Mouse (Mus musculus): ENCODE results near the gene Vmn2r84.
"Not testable (repeated sequence)": the region's sequence is repeated elsewhere in the genome, so short reads cannot be mapped to it uniquely, and the experiment has no call there.

The Vmn2r84 gene

DNA sequence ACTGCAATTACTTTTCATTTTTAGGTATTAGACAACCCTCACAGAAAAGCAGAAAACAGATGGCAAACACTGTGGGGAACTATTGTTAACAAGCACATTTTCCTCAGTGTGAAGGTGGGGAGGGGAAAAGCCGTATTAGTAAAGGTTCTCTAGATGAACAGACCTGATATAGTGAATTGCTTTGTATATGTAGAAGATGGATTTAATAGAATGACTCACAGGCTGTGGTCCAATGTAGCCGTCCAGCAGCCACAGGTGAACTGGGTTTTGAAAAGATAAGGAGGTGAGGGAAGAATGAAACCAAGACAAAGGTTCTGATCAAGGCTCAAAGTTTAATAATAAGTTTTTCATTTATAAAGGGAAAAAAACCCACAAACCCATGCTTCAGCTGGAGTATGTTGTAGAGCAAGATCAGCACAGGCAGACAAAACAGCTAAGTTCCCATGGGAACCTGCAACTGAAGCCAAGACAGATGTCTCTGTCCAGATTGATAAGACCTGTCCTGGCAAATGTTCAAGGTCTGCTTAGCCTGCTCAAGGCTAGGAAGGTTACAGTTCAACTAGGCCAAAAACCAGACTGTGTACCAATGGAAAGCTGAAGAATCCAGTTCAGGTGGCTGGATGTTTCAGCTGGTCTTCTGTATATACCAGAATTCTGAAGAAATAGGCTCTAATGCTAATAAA lies 21.5 kb downstream of the Vmn2r84 start:
- no peak for TF ChIP-seq CTCF (conservative IDR thresholded peaks at IDR 0.05; ENCODE audit: low read length)
- TF ChIP-seq POU5F1 (IDR thresholded peaks at IDR 0.05; ENCODE audit: borderline replicate concordance, low read length): no peak
- no peak for TF ChIP-seq NANOG (IDR thresholded peaks at IDR 0.05; ENCODE audit: borderline replicate concordance, low read length)
- Histone ChIP-seq H3K4me1 (replicated peaks; ENCODE audit: low read depth, low read length) (no peaks in the 10 kb centered on the region), H3K36me3 (ENCODE audit: insufficient read depth, low read length) (no peaks in the 10 kb centered on the region), H3K9me3 (ENCODE audit: low read length) (peaks cover 34% of the 10 kb centered on the region), H3K4me3 (replicated peaks; ENCODE audit: low read length) (no peak overlapping the region), H3K27me3 (ENCODE audit: insufficient read depth, low read length) (no peaks in the 10 kb centered on the region)

GRCm38 (mm10) chr10:130371644-130372043 lies 22.5 kb downstream of the Vmn2r84 start:
- TF ChIP-seq NANOG (IDR thresholded peaks at IDR 0.05; ENCODE audit: borderline replicate concordance, low read length) (no peak), CTCF (conservative IDR thresholded peaks at IDR 0.05; ENCODE audit: low read length) (no peak), POU5F1 (IDR thresholded peaks at IDR 0.05; ENCODE audit: borderline replicate concordance, low read length) (no peak)
- H3K36me3 ChIP-seq (ENCODE audit: insufficient read depth, low read length): no peaks in the 10 kb centered on the region
- H3K27me3 ChIP-seq (ENCODE audit: insufficient read depth, low read length): no peaks in the 10 kb centered on the region
- peaks cover 34% of the 10 kb centered on the region for H3K9me3 ChIP-seq (ENCODE audit: low read length)
- no peak overlapping the region for H3K4me3 ChIP-seq (replicated peaks; ENCODE audit: low read length)
- H3K4me1 ChIP-seq (replicated peaks; ENCODE audit: low read depth, low read length): no peaks in the 10 kb centered on the region

GRCm38 (mm10) chr10:130370005-130370682 lies 24.0 kb downstream of the Vmn2r84 start:
- H3K9me3 ChIP-seq (ENCODE audit: low read length): peaks cover 34% of the 10 kb centered on the region
- H3K4me3 ChIP-seq (replicated peaks; ENCODE audit: low read length): no peak overlapping the region
- TF ChIP-seq POU5F1 (IDR thresholded peaks at IDR 0.05; ENCODE audit: borderline replicate concordance, low read length) (no peak), NANOG (IDR thresholded peaks at IDR 0.05; ENCODE audit: borderline replicate concordance, low read length) (no peak), CTCF (conservative IDR thresholded peaks at IDR 0.05; ENCODE audit: low read length) (no peak)
- no peaks in the 10 kb centered on the region for H3K4me1 ChIP-seq (replicated peaks; ENCODE audit: low read depth, low read length)
- no peaks in the 10 kb centered on the region for H3K27me3 ChIP-seq (ENCODE audit: insufficient read depth, low read length)
- H3K36me3 ChIP-seq (ENCODE audit: insufficient read depth, low read length): no peaks in the 10 kb centered on the region

GRCm38 (mm10) chr10:130368384-130368783 lies 25.7 kb downstream of the Vmn2r84 start:
- H3K4me3 ChIP-seq (replicated peaks; ENCODE audit: low read length): no peak overlapping the region
- H3K27me3 ChIP-seq (ENCODE audit: insufficient read depth, low read length): no peaks in the 10 kb centered on the region
- peaks cover 34% of the 10 kb centered on the region for H3K9me3 ChIP-seq (ENCODE audit: low read length)
- H3K36me3 ChIP-seq (ENCODE audit: insufficient read depth, low read length): no peaks in the 10 kb centered on the region
- TF ChIP-seq POU5F1 (IDR thresholded peaks at IDR 0.05; ENCODE audit: borderline replicate concordance, low read length) (no peak), NANOG (IDR thresholded peaks at IDR 0.05; ENCODE audit: borderline replicate concordance, low read length) (no peak), CTCF (conservative IDR thresholded peaks at IDR 0.05; ENCODE audit: low read length) (no peak)
- no peaks in the 10 kb centered on the region for H3K4me1 ChIP-seq (replicated peaks; ENCODE audit: low read depth, low read length)

DNA sequence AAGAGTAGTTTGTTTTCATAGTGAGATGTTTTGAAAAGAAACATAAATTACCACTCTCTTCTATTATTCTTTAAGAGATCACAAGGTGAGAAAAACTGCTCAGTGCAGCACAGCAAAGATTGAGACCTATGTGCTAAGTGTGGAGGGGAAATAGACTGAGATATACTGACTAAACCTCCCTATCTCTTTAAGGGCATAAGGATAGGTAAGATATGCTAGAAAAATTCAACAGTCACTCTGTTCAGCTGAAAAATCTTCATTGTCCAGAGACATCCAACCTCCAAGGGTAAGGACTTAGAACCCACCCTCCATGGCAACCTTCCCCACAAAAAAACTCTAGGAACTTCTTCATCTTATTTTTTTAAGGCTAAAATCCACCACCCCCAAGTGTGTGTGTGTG lies 29.4 kb downstream of the Vmn2r84 start:
- Histone ChIP-seq H3K36me3 (ENCODE audit: insufficient read depth, low read length) (no peaks in the 10 kb centered on the region), H3K9me3 (ENCODE audit: low read length) (peaks cover under 1% of the 10 kb centered on the region), H3K27me3 (ENCODE audit: insufficient read depth, low read length) (no peaks in the 10 kb centered on the region), H3K4me1 (replicated peaks; ENCODE audit: low read depth, low read length) (no peaks in the 10 kb centered on the region), H3K4me3 (replicated peaks; ENCODE audit: low read length) (no peak overlapping the region)
- TF ChIP-seq POU5F1 (IDR thresholded peaks at IDR 0.05; ENCODE audit: borderline replicate concordance, low read length) (no peak), CTCF (conservative IDR thresholded peaks at IDR 0.05; ENCODE audit: low read length) (no peak), NANOG (IDR thresholded peaks at IDR 0.05; ENCODE audit: borderline replicate concordance, low read length) (no peak)

- H3K9me3 ChIP-seq (ENCODE audit: low read length): no peaks in the 10 kb centered on the region; the same call in 1 of the 2 replicates
- no peaks in the 10 kb centered on the region for H3K27me3 ChIP-seq (ENCODE audit: insufficient read depth, low read length)
- TF ChIP-seq NANOG (IDR thresholded peaks at IDR 0.05; ENCODE audit: borderline replicate concordance, low read length) (no peak), CTCF (conservative IDR thresholded peaks at IDR 0.05; ENCODE audit: low read length) (0 out of 2 replicates have a peak, but pooled peaks have one; percentile 5)
- no peaks in the 10 kb centered on the region for H3K4me1 ChIP-seq (replicated peaks; ENCODE audit: low read depth, low read length)
- H3K36me3 ChIP-seq (ENCODE audit: insufficient read depth, low read length): no peaks in the 10 kb centered on the region
- no peak overlapping the region for H3K4me3 ChIP-seq (replicated peaks; ENCODE audit: low read length)
Observed at GRCm38 (mm10) chr10:130363438-130364164, 30.5 kb downstream of the Vmn2r84 start.

GRCm38 (mm10) chr10:130344056-130344455 lies 50.1 kb downstream of the Vmn2r84 start:
- TF ChIP-seq CTCF (conservative IDR thresholded peaks at IDR 0.05; ENCODE audit: low read length): no peak
- TF ChIP-seq NANOG (IDR thresholded peaks at IDR 0.05; ENCODE audit: borderline replicate concordance, low read length): no peak
- TF ChIP-seq POU5F1 (IDR thresholded peaks at IDR 0.05; ENCODE audit: borderline replicate concordance, low read length): no peak
- Histone ChIP-seq H3K27me3 (ENCODE audit: insufficient read depth, low read length) (no peaks in the 10 kb centered on the region), H3K36me3 (ENCODE audit: insufficient read depth, low read length) (no peaks in the 10 kb centered on the region), H3K4me3 (replicated peaks; ENCODE audit: low read length) (no peak overlapping the region), H3K4me1 (replicated peaks; ENCODE audit: low read depth, low read length) (no peaks in the 10 kb centered on the region), H3K9me3 (ENCODE audit: low read length) (no peaks in the 10 kb centered on the region)

- not testable (repeated sequence) for H3K4me1 ChIP-seq (replicated peaks; ENCODE audit: low read depth, low read length); H3K4me3 ChIP-seq (replicated peaks; ENCODE audit: low read length); H3K27me3 ChIP-seq (ENCODE audit: insufficient read depth, low read length); H3K36me3 ChIP-seq (ENCODE audit: insufficient read depth, low read length); H3K9me3 ChIP-seq (ENCODE audit: low read length)
Observed at GRCm38 (mm10) chr10:130340050-130340449, 54.1 kb downstream of the Vmn2r84 start.
